26 mouse cellular contexts compared by ENCODE assay signal in the genomic region with DNA sequence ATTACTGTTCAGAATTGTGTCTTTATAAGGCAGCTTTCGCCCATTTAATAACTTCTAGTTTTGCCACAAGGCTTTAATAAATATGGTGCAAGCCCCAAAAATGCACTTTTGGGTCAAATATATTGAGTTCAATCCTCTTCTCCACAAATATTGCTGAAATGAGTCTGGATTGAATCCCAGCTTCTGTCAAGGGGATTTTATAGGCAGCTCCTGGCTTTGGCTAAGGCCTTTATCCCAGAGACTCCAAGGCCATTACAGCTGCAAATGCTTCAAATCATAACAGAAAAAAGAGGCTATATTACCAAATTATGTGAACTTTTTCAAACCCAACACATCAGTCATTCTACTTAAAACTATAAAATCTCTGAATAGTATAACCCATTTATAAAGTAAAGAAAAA.
A peak's percentile ranks its signal among the peaks of the same experiment; 100 is the strongest.
DNase-seq lines count a peak whose midpoint lies in the region; ATAC-seq lines count a peak whose summit lies in the region.
"Had no signal": no experiment of that assay in that cellular context is flagged by ENCODE, and none has a peak within 500 bp of the region (broad histone marks: within the 10 kb centered on the region; RNA-seq: fewer than 3 reads in every experiment).

No protein-coding gene starts in this region.

- H3K9ac ChIP-seq in embryonic facial prominence, embryonic 14.5 days (ENCODE audit: low read depth, low read length) = no peak overlapping the region
- no peak overlapping the region for H3K9ac ChIP-seq in limb, embryonic 13.5 days
- H3K9ac ChIP-seq: forebrain, embryonic 15.5 days; hindbrain, embryonic 12.5 days; intestine, embryonic 15.5 days; kidney, embryonic 15.5 days; midbrain, embryonic 13.5 days had no signal

- H3K27me3 ChIP-seq in embryonic facial prominence, embryonic 14.5 days (replicated peaks; ENCODE audit: control insufficient read depth, insufficient read depth, low read length) = no peaks in the 10 kb centered on the region
- no peaks in the 10 kb centered on the region for H3K27me3 ChIP-seq in embryonic facial prominence, embryonic 10.5 days (replicated peaks; ENCODE audit: low read depth, poor library complexity, severe bottlenecking)
- no peaks in the 10 kb centered on the region for H3K27me3 ChIP-seq in limb, embryonic 13.5 days
- H3K27me3 ChIP-seq in limb, embryonic 10.5 days (ENCODE audit: low read depth, poor library complexity, severe bottlenecking) = no peaks in the 10 kb centered on the region
- H3K27me3 ChIP-seq: forebrain, embryonic 15.5 days; hindbrain, embryonic 12.5 days; intestine, embryonic 15.5 days; kidney, embryonic 15.5 days; midbrain, embryonic 13.5 days had no signal

- no peak overlapping the region for H3K4me2 ChIP-seq in embryonic facial prominence, embryonic 14.5 days (ENCODE audit: low read depth, low read length)
- no peak overlapping the region for H3K4me2 ChIP-seq in limb, embryonic 13.5 days (replicated peaks)
- H3K4me2 ChIP-seq: forebrain, embryonic 15.5 days; heart, embryonic 11.5 days; hindbrain, embryonic 12.5 days; intestine, embryonic 15.5 days; kidney, embryonic 15.5 days; liver, embryonic 11.5 days; midbrain, embryonic 13.5 days had no signal

- no peaks in the 10 kb centered on the region for H3K4me1 ChIP-seq in embryonic facial prominence, embryonic 14.5 days (ENCODE audit: control insufficient read depth, insufficient read depth, low read length)
- H3K4me1 ChIP-seq in embryonic facial prominence, embryonic 10.5 days = no peaks in the 10 kb centered on the region
- 0 out of 2 replicates have a peak, but pooled peaks cover 3% of the 10 kb centered on the region for H3K4me1 ChIP-seq in limb, embryonic 13.5 days
- no peaks in the 10 kb centered on the region for H3K4me1 ChIP-seq in limb, embryonic 10.5 days
- H3K4me1 ChIP-seq: forebrain, embryonic 10.5 days; forebrain, embryonic 15.5 days; hindbrain, embryonic 12.5 days; intestine, embryonic 15.5 days; kidney, embryonic 15.5 days; midbrain, embryonic 13.5 days had no signal

- no peak overlapping the region for H3K27ac ChIP-seq in embryonic facial prominence, embryonic 14.5 days (replicated peaks; ENCODE audit: low read depth, low read length)
- no peak overlapping the region for H3K27ac ChIP-seq in embryonic facial prominence, embryonic 10.5 days (replicated peaks)
- no peak overlapping the region for H3K27ac ChIP-seq in limb, embryonic 13.5 days
- H3K27ac ChIP-seq in limb, embryonic 10.5 days = no peak overlapping the region
- H3K27ac ChIP-seq: forebrain, embryonic 10.5 days; forebrain, embryonic 15.5 days; gastrocnemius, adult 2 months; hindbrain, embryonic 12.5 days; hindbrain, postnatal 0 days; intestine, embryonic 15.5 days; macrophage; midbrain, embryonic 13.5 days had no signal

- no peaks in the 10 kb centered on the region for H3K9me3 ChIP-seq in embryonic facial prominence, embryonic 14.5 days (ENCODE audit: control insufficient read depth, low read length)
- no peaks in the 10 kb centered on the region for H3K9me3 ChIP-seq in embryonic facial prominence, embryonic 10.5 days
- no peaks in the 10 kb centered on the region for H3K9me3 ChIP-seq in limb, embryonic 13.5 days
- H3K9me3 ChIP-seq in limb, embryonic 10.5 days (replicated peaks) = no peaks in the 10 kb centered on the region
- H3K9me3 ChIP-seq: forebrain, embryonic 10.5 days; forebrain, embryonic 15.5 days; hindbrain, embryonic 12.5 days; intestine, embryonic 15.5 days; kidney, embryonic 15.5 days; midbrain, embryonic 13.5 days had no signal

- no peaks in the 10 kb centered on the region for H3K36me3 ChIP-seq in embryonic facial prominence, embryonic 14.5 days (ENCODE audit: control insufficient read depth, insufficient read depth, low read length)
- H3K36me3 ChIP-seq in embryonic facial prominence, embryonic 10.5 days (replicated peaks) = no peaks in the 10 kb centered on the region
- no peaks in the 10 kb centered on the region for H3K36me3 ChIP-seq in limb, embryonic 13.5 days
- no peaks in the 10 kb centered on the region for H3K36me3 ChIP-seq in limb, embryonic 10.5 days
- H3K36me3 ChIP-seq: forebrain, embryonic 10.5 days; forebrain, embryonic 15.5 days; hindbrain, embryonic 12.5 days; intestine, embryonic 15.5 days; kidney, embryonic 15.5 days; midbrain, embryonic 13.5 days had no signal

- ATAC-seq in embryonic facial prominence, embryonic 14.5 days (ENCODE audit: low read depth) = no peak
- ATAC-seq in limb, embryonic 13.5 days (ENCODE audit: low FRiP score, low read depth) = peak; percentile 81
- ATAC-seq: CD4-positive, CD25-positive, alpha-beta regulatory T cell, adult 4 months; forebrain, embryonic 15.5 days; hindbrain, postnatal 0 days; intestine, embryonic 15.5 days; midbrain, embryonic 13.5 days had no signal

- WGBS in embryonic facial prominence, embryonic 14.5 days = 62% methylated on average over 1 of the region's 1 CpGs
- WGBS in embryonic facial prominence, embryonic 10.5 days = 92% methylated on average over 1 of the region's 1 CpGs
- 58% methylated on average over 1 of the region's 1 CpGs for WGBS in limb, embryonic 13.5 days
- WGBS in limb, embryonic 10.5 days = 95% methylated on average over 1 of the region's 1 CpGs

- H3K4me3 ChIP-seq in embryonic facial prominence, embryonic 14.5 days (ENCODE audit: low read depth, low read length) = no peak overlapping the region
- no peak overlapping the region for H3K4me3 ChIP-seq in embryonic facial prominence, embryonic 10.5 days
- H3K4me3 ChIP-seq in limb, embryonic 13.5 days = no peak overlapping the region
- H3K4me3 ChIP-seq in limb, embryonic 10.5 days = no peak overlapping the region
- H3K4me3 ChIP-seq: forebrain, embryonic 10.5 days; forebrain, embryonic 15.5 days; gastrocnemius, adult 2 months; hindbrain, embryonic 12.5 days; intestine, embryonic 15.5 days; kidney, embryonic 15.5 days; midbrain, embryonic 13.5 days had no signal

- peak; percentile 61 for DNase-seq in embryonic facial prominence, embryonic 14.5 days (ENCODE audit: low spot score)
- no peak for DNase-seq in embryonic facial prominence, embryonic 10.5 days (ENCODE audit: low spot score)
- no peak for DNase-seq in limb, embryonic 10.5 days (ENCODE audit: low spot score)
- peak; percentile 6 for DNase-seq in adipocyte (ENCODE audit: low spot score)
- DNase-seq in fibroblast of lung, adult 2 months (ENCODE audit: low read depth) = peak; percentile 40
- no peak for DNase-seq in spleen, postnatal 4 days (ENCODE audit: low spot score in 2 of 2)
- DNase-seq: cerebellum, adult 8-10 months; cerebellum, postnatal 25 days; gastrocnemius, adult 2 months; gastrocnemius, postnatal 36 days; heart, adult 18-20 months; heart, postnatal 36 days; layer of hippocampus, adult 9-11 months; thymus, postnatal 4 days had no signal

Comparison
In these comparisons a context has a peak if more than half of its experiments do, and no peak if none do; other contexts are left out.
1. DNase-seq: peak in embryonic facial prominence, embryonic 14.5 days (single experiment), adipocyte (single experiment) and fibroblast of lung, adult 2 months (single experiment); none in embryonic facial prominence, embryonic 10.5 days (single experiment), limb, embryonic 10.5 days (single experiment) and spleen, postnatal 4 days (0 of 2).